Mouse (Mus musculus) heart, adult 2 months (tissue): Measurements from ENCODE around the gene Rnase2b. TPM values are rescaled to one million over a fixed set of nuclear protein-coding genes. Genes with fewer than 3 reads are reported as not detected.
A peak's percentile ranks its signal among the peaks of the same experiment; 100 is the strongest.
"Not testable (repeated sequence)": the region's sequence is repeated elsewhere in the genome, so short reads cannot be mapped to it uniquely, and the experiment has no call there.

ENCODE experiments used
- DNase-seq, 2 experiments: peaks; one replicate each; pipeline ENCODE4 v3.0.0; 2021
- H3K27ac ChIP-seq: fragments of 200-600 bp; 2 replicates; pipeline ENCODE4 v1.8.1; 2022
- H3K27me3 ChIP-seq: fragments of 200-500 bp; 2 replicates; pipeline ENCODE4 v1.6.1; 2012; ENCODE audit warnings: mild to moderate bottlenecking, low read length, inconsistent platforms, mixed read lengths; ENCODE audit not compliant: control insufficient read depth, insufficient read depth
- H3K36me3 ChIP-seq: fragments of 200-500 bp; 2 replicates; pipeline ENCODE4 v1.6.1; 2012; ENCODE audit warnings: low read length, inconsistent platforms; ENCODE audit not compliant: control insufficient read depth, insufficient read depth
- H3K4me1 ChIP-seq: fragments of 200-500 bp; 2 replicates; pipeline ENCODE4 v1.6.1; 2011; ENCODE audit warnings: low read length; ENCODE audit not compliant: control insufficient read depth, insufficient read depth
- H3K4me3 ChIP-seq: fragments of 200-600 bp; 2 replicates; pipeline ENCODE4 v1.8.1; 2022
- H3K79me2 ChIP-seq: fragments of 200-500 bp; replicated peaks from 2 replicates; pipeline ENCODE4 v1.6.1; 2012; ENCODE audit warnings: mild to moderate bottlenecking, inconsistent platforms, low read length, moderate library complexity, mixed read lengths; ENCODE audit not compliant: control insufficient read depth, insufficient read depth
- H3K9ac ChIP-seq: fragments of 200-500 bp; 2 replicates; pipeline ENCODE4 v1.6.1; 2012; ENCODE audit warnings: low read depth, mild to moderate bottlenecking, control low read depth, inconsistent platforms, low read length, mixed read lengths
- CTCF ChIP-seq: fragments of 200-600 bp; IDR thresholded peaks from 2 replicates; pipeline ENCODE4 v1.8.1; 2022; ENCODE audit warnings: antibody characterized with exemption, mild to moderate bottlenecking, moderate library complexity
- EP300 ChIP-seq: fragments of 200-500 bp; IDR thresholded peaks from 2 replicates; pipeline ENCODE4 v1.6.1; 2011; ENCODE audit warnings: low read depth, low read length, control low read depth; ENCODE audit not compliant: insufficient read depth
- POLR2A ChIP-seq: fragments of 200-500 bp; IDR thresholded peaks from 2 replicates; pipeline ENCODE4 v1.6.1; 2011; ENCODE audit warnings: mild to moderate bottlenecking, low read depth, low read length, control low read depth; ENCODE audit not compliant: insufficient read depth
- WGBS: fragments of 180-500 bp; shearing (Covaris S2); methylation state at CpG from one replicate; pipeline ENCODE4 v1.1.7; 2018; 5-methylcytosine and 5-hydroxymethylcytosine counted together
- intact Hi-C: fragments of 180-260 bp; cut with DNase I; formaldehyde crosslinking; loops from one replicate; pipeline ENCODE4 v1.15.1; 2025
- polyA plus RNA-seq: library from polyadenylated mRNA; depleted of rRNA; stranded (reverse); fragments of >200 nt; gene quantifications from 2 replicates; pipeline ENCODE4 v1.2.3, GENCODE M21; 2012
- total RNA-seq, 2 experiments: library from RNA; stranded (reverse); gene quantifications; 2 replicates each; pipeline ENCODE4 v1.2.3; 2021

Rnase2b gene
- total and polyA plus RNA-seq, 3 experiments, result not detected

GRCm38 (mm10) chr14:51173843-51174242 lies 11.8 kb downstream of the Rnase2b start:
- no peak overlapping the region for H3K27ac ChIP-seq
- intact Hi-C loops, result loop anchor here (2.0 kb wide), 1 partner anchor 71 kb away; no protein-coding TSS in a partner anchor
- TF ChIP-seq POLR2A (no peak), CTCF (no peak), EP300 (no peak)
- no peaks in the 10 kb centered on the region for H3K79me2 ChIP-seq
- 88% methylated on average over 4 of the region's 4 CpGs for WGBS
- no peak overlapping the region for H3K9ac ChIP-seq
- no peak overlapping the region for H3K4me3 ChIP-seq
- H3K27me3 ChIP-seq, result no peaks in the 10 kb centered on the region
- H3K4me1 ChIP-seq, result peaks cover 1% of the 10 kb centered on the region
- no peaks in the 10 kb centered on the region for H3K36me3 ChIP-seq
- no peak for DNase-seq

GRCm38 (mm10) chr14:51181051-51181450 lies 19.0 kb downstream of the Rnase2b start:
- H3K4me3 ChIP-seq, result not testable (repeated sequence)

GRCm38 (mm10) chr14:51195681-51196080 lies 33.6 kb downstream of the Rnase2b start:
- Histone ChIP-seq H3K36me3 (no peaks in the 10 kb centered on the region), H3K27ac (peak overlapping the region; percentile 57), H3K4me1 (peaks cover 2% of the 10 kb centered on the region), H3K27me3 (no peaks in the 10 kb centered on the region), H3K9ac (no peak overlapping the region), H3K79me2 (no peaks in the 10 kb centered on the region), H3K4me3 (no peak overlapping the region)
- DNase-seq, result peak; percentile 47 to 73
- TF ChIP-seq CTCF, result no peak
- no peak for TF ChIP-seq POLR2A
- WGBS, result 55% methylated on average over 4 of the region's 4 CpGs
- intact Hi-C loops, result no loop called here

More at GRCm38 (mm10) chr14:51181051-51181450, 19.0 kb downstream of the Rnase2b start:
- H3K4me1 ChIP-seq, H3K27ac ChIP-seq, DNase-seq, H3K79me2 ChIP-seq, H3K27me3 ChIP-seq, H3K9ac ChIP-seq, intact Hi-C loops, H3K36me3 ChIP-seq: not testable (repeated sequence)
- 67% methylated on average over 2 of the region's 2 CpGs for WGBS

- Histone ChIP-seq H3K27me3 (no peaks in the 10 kb centered on the region), H3K4me3 (no peak within 1 kb of the TSS), H3K27ac (no peak within 1 kb of the TSS), H3K4me1 (peaks cover 2% of the 10 kb centered on the region), H3K9ac (no peak within 1 kb of the TSS), H3K36me3 (no peaks in the 10 kb centered on the region), H3K79me2 (no peaks in the 10 kb centered on the region)
- intact Hi-C loops, result no loop called here
- TF ChIP-seq CTCF (no peak), EP300 (no peak)
- no peak for DNase-seq
- WGBS, result 80% methylated on average over 5 of the region's 5 CpGs
These were observed 37.3 kb downstream of the Rnase2b start, which contains the start of gene Ang2 for GRCm38 (mm10) chr14:51199098-51200023. Gene Ang2, minus strand, starts transcription at chr14:51199148.

- intact Hi-C loops, result no loop called here
- whole genome bisulfite sequencing, result 82% methylated on average over 2 of the region's 2 CpGs
- DNase-seq, result peak in 1 of 2 experiments; percentile 23
- no peaks in the 10 kb centered on the region for H3K36me3 ChIP-seq
- H3K4me3 ChIP-seq, result no peak overlapping the region
- H3K27ac ChIP-seq, result no peak overlapping the region
- TF ChIP-seq EP300, result no peak
- TF ChIP-seq CTCF, result no peak
- TF ChIP-seq POLR2A, result no peak
- H3K4me1 ChIP-seq, result peaks cover 2% of the 10 kb centered on the region
- no peaks in the 10 kb centered on the region for H3K27me3 ChIP-seq
- H3K9ac ChIP-seq, result no peak overlapping the region
- no peaks in the 10 kb centered on the region for H3K79me2 ChIP-seq
These were observed 38.0 kb downstream of the Rnase2b start for GRCm38 (mm10) chr14:51200054-51200453.

- 97% methylated on average over 2 of the region's 2 CpGs for whole genome bisulfite sequencing
- no peaks in the 10 kb centered on the region for H3K27me3 ChIP-seq
- no peak overlapping the region for H3K4me3 ChIP-seq
- intact Hi-C loops, result no loop called here
- DNase-seq, result no peak
- H3K36me3 ChIP-seq, result no peaks in the 10 kb centered on the region
- H3K9ac ChIP-seq, result no peak overlapping the region
- peaks cover 2% of the 10 kb centered on the region for H3K4me1 ChIP-seq
- H3K79me2 ChIP-seq, result no peaks in the 10 kb centered on the region
- TF ChIP-seq CTCF (no peak), EP300 (no peak), POLR2A (no peak)
- H3K27ac ChIP-seq, result no peak overlapping the region
These were observed 38.4 kb downstream of the Rnase2b start for GRCm38 (mm10) chr14:51200466-51200865.
